Mouse (Mus musculus): ENCODE results near the gene Idnk. TPM values are rescaled to one million over a fixed set of nuclear protein-coding genes. Genes with fewer than 3 reads are reported as not detected.

Idnk gene
- polyA plus RNA-seq, 1 experiment: 11.7 TPM

DNA sequence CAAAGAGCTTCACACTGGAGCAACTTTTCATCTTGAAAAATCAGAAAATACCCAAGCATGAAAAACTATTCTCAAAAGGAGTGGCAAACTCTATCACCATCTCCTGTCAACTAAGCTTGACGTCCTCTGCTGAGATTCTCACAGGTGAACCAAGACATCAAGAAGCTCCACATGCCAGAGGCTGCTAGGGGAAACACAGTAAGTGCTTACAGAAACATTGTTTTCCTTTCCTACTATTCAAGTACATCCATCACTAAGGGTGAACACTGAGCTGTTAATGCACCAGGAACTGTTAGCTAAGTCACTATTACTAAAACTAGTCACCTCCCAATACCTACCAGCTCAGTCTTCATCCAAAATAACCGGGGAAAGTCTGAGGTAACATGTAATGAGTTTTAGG lies 32.5 kb upstream of the Idnk start:
- peaks cover 21% of the 10 kb centered on the region for H3K79me3 ChIP-seq (ENCODE audit: low read depth)
- no peak overlapping the region for H3K4me3 ChIP-seq (ENCODE audit: insufficient read depth, poor library complexity, severe bottlenecking)
- TF ChIP-seq CTCF (IDR thresholded peaks at IDR 0.05; ENCODE audit: control insufficient read depth, insufficient read depth, insufficient read length): no peak
- TF ChIP-seq MYOG (IDR thresholded peaks at IDR 0.05; ENCODE audit: control insufficient read depth, extremely low read depth, insufficient read length): no peak
- no peak for TF ChIP-seq MYOD1 (IDR thresholded peaks at IDR 0.05; ENCODE audit: control insufficient read depth, insufficient read length, low read depth)
- TF ChIP-seq MAX (IDR thresholded peaks at IDR 0.05): no peak
- no peak for TF ChIP-seq FOSL1 (IDR thresholded peaks at IDR 0.05; ENCODE audit: insufficient read depth, low read length, poor library complexity, severe bottlenecking)
- no peak for TF ChIP-seq CEBPB (IDR thresholded peaks at IDR 0.05; ENCODE audit: low read depth)
- TF ChIP-seq USF1 (IDR thresholded peaks at IDR 0.05; ENCODE audit: low read depth): no peak

DNA sequence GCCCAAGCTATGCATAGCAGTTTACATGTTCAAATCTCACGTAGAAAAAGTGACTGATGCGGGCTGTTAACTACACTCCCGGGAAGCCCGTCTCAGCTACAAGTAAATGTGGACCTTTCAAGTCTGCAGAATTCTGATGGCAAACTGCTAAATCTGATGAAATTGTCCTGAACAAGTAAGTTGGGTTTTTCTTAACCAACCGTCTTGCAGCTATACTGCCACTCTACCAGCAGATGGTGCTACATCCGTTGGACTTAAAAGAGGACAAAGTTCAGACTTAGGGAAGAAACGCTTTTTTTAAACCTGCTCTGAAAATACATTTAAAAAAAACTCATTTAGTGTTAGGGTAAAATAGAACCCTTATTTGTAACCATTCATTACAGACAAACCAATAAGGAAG lies 31.3 kb upstream of the Idnk start:
- Histone ChIP-seq H3K36me3 (ENCODE audit: control insufficient read depth, insufficient read depth) (peaks cover 15% of the 10 kb centered on the region), H3K4me3 (ENCODE audit: insufficient read depth, poor library complexity, severe bottlenecking) (peak overlapping the region; percentile 66), H3ac (ENCODE audit: control insufficient read depth, insufficient read length, low read depth) (no peak overlapping the region), H3K79me2 (ENCODE audit: control insufficient read depth, insufficient read depth) (peaks cover 30% of the 10 kb centered on the region), H3K79me3 (ENCODE audit: low read depth) (peaks cover 21% of the 10 kb centered on the region), H3K27me3 (ENCODE audit: control insufficient read depth, insufficient read depth, insufficient read length) (no peaks in the 10 kb centered on the region)
- TF ChIP-seq FOSL1 (IDR thresholded peaks at IDR 0.05; ENCODE audit: insufficient read depth, low read length, poor library complexity, severe bottlenecking) (no peak), USF1 (IDR thresholded peaks at IDR 0.05; ENCODE audit: low read depth) (no peak), MYOD1 (IDR thresholded peaks at IDR 0.05; ENCODE audit: control insufficient read depth, insufficient read length, low read depth) (no peak), MYOG (IDR thresholded peaks at IDR 0.05; ENCODE audit: control insufficient read depth, extremely low read depth, insufficient read length) (no peak), CEBPB (IDR thresholded peaks at IDR 0.05; ENCODE audit: low read depth) (no peak)

More for the DNA sequence above, 32.5 kb upstream of the Idnk start:
- H3ac ChIP-seq (ENCODE audit: control insufficient read depth, insufficient read length, low read depth): no peak overlapping the region
- no peaks in the 10 kb centered on the region for H3K27me3 ChIP-seq (ENCODE audit: control insufficient read depth, insufficient read depth, insufficient read length)
- peaks cover 15% of the 10 kb centered on the region for H3K36me3 ChIP-seq (ENCODE audit: control insufficient read depth, insufficient read depth)
- peaks cover 30% of the 10 kb centered on the region for H3K79me2 ChIP-seq (ENCODE audit: control insufficient read depth, insufficient read depth)

DNA sequence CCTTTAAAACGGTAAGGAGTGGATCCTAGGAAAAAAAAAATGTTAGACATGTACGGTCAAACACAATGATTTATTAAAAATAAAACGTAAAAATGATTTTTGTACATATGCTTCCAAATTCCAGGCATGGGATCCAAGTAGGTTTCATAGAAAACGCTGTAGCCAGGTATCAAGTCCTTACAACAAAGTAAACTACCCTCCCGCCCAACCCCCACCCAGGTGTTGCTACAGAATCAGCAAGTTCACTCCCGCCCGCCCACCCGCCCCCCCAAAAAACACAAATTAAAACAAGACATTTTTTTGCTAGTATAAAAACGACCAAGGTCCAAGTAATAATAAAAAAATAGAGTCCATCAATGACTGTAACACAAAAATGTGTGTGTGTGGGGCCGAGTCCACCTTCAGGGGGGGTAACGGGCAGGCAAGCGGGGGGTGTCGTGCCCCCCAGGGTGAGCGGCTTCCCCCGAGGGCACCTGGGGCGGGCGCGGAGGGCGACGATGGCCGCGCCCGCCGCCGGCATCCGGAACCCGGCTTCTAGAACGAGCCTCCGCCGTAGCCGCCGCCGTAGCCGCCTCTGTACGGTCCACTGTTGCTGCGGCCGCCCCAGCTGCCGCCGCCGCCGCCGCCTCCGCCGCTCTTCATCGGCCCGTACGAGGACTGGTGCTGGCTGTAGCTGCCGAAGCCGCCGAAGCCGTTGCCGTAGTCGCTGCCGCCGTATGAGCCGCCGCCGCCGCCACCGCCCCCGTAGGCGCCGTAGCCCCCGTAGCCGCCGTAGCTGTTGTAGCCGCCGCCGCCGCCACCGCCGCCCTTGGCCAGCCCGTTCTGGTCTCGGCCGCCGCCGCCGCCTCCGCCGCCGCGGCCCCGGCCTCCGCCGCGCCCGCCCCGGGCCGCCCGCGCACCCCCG lies 30.3 kb upstream of the Idnk start:
- Histone ChIP-seq H3K79me2 (ENCODE audit: control insufficient read depth, insufficient read depth) (peaks cover 30% of the 10 kb centered on the region), H3ac (ENCODE audit: control insufficient read depth, insufficient read length, low read depth) (peak overlapping the region; percentile 100), H3K27me3 (ENCODE audit: control insufficient read depth, insufficient read depth, insufficient read length) (no peaks in the 10 kb centered on the region), H3K36me3 (ENCODE audit: control insufficient read depth, insufficient read depth) (peaks cover 15% of the 10 kb centered on the region), H3K4me3 (ENCODE audit: insufficient read depth, poor library complexity, severe bottlenecking) (peak overlapping the region; percentile 66), H3K79me3 (ENCODE audit: low read depth) (peaks cover 21% of the 10 kb centered on the region)
- TF ChIP-seq CEBPB (IDR thresholded peaks at IDR 0.05; ENCODE audit: low read depth) (no peak), MAX (IDR thresholded peaks at IDR 0.05) (no peak), MYOD1 (IDR thresholded peaks at IDR 0.05; ENCODE audit: control insufficient read depth, insufficient read length, low read depth) (no peak), CTCF (IDR thresholded peaks at IDR 0.05; ENCODE audit: control insufficient read depth, insufficient read depth, insufficient read length) (no peak), FOSL1 (IDR thresholded peaks at IDR 0.05; ENCODE audit: insufficient read depth, low read length, poor library complexity, severe bottlenecking) (no peak), USF1 (IDR thresholded peaks at IDR 0.05; ENCODE audit: low read depth) (no peak)

DNA sequence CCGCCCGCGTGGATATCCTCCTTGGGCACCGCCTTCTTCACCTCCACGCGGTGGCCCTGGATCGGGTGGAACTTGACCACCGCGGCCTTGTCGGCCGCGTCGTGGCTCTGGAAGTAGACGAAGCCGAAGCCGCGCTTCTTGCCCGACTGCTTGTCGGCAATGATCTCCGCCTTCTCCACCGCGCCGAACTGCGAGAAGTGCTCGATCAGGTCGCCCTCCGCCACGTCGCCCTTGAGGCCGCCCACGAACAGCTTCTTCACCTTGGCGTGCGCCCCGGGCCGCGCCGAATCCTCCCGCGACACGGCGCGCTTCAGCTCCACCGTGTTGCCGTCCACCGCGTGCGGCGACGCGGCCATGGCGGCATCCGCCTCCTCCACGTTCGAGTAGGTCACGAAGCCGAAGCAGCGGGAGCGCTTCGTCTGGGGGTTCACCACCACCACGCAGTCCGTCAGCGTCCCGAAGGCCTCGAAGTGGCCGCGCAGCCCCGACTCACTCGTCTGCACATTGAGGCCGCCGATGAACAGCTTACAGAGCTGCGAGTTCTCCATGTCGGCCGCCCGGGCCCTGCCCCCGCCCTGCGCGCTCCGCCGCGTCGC lies 29.6 kb upstream of the Idnk start:
- H3K79me3 ChIP-seq (ENCODE audit: low read depth): peaks cover 21% of the 10 kb centered on the region
- no peak for TF ChIP-seq USF1 (IDR thresholded peaks at IDR 0.05; ENCODE audit: low read depth)
- no peak for TF ChIP-seq CEBPB (IDR thresholded peaks at IDR 0.05; ENCODE audit: low read depth)
- no peak for TF ChIP-seq MYOG (IDR thresholded peaks at IDR 0.05; ENCODE audit: control insufficient read depth, extremely low read depth, insufficient read length)
- peak; percentile 71 for TF ChIP-seq MAX (IDR thresholded peaks at IDR 0.05)
- H3ac ChIP-seq (ENCODE audit: control insufficient read depth, insufficient read length, low read depth): peak overlapping the region; percentile 100
- peaks cover 15% of the 10 kb centered on the region for H3K36me3 ChIP-seq (ENCODE audit: control insufficient read depth, insufficient read depth)
- peak overlapping the region; percentile 66 for H3K4me3 ChIP-seq (ENCODE audit: insufficient read depth, poor library complexity, severe bottlenecking)
- H3K79me2 ChIP-seq (ENCODE audit: control insufficient read depth, insufficient read depth): peaks cover 30% of the 10 kb centered on the region
- H3K27me3 ChIP-seq (ENCODE audit: control insufficient read depth, insufficient read depth, insufficient read length): no peaks in the 10 kb centered on the region

DNA sequence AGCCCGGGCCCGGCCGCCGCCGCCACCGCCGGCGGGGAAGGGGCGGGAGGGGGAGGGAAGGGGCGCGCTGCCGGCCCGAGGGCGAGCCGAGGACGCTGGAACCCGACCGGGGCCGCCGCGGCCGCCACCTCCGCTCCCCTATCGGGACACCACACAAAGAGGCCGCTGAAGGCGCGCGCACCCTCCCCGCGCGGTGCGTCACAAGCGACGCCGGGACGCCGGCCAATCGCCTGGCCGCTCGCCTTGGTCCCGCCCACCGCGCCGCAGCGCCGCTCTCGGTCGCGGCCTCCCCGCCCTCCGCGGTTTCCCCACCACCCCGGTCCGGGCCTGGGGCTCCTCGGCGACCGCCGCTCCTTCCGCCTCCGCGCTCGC lies 29.1 kb upstream of the Idnk start, which contains the start of gene Hnrnpa0:
Gene Hnrnpa0, minus strand, starts transcription at position 161 of the 372 bp plus-strand sequence.
- peaks cover 30% of the 10 kb centered on the region for H3K79me2 ChIP-seq (ENCODE audit: control insufficient read depth, insufficient read depth)
- H3K4me3 ChIP-seq (ENCODE audit: insufficient read depth, poor library complexity, severe bottlenecking): peak within 1 kb of the TSS; percentile 66
- TF ChIP-seq MAX (IDR thresholded peaks at IDR 0.05): no peak
- no peak for TF ChIP-seq FOSL1 (IDR thresholded peaks at IDR 0.05; ENCODE audit: insufficient read depth, low read length, poor library complexity, severe bottlenecking)
- TF ChIP-seq MYOD1 (IDR thresholded peaks at IDR 0.05; ENCODE audit: control insufficient read depth, insufficient read length, low read depth): no peak
- TF ChIP-seq MYOG (IDR thresholded peaks at IDR 0.05; ENCODE audit: control insufficient read depth, extremely low read depth, insufficient read length): no peak
- no peak for TF ChIP-seq USF1 (IDR thresholded peaks at IDR 0.05; ENCODE audit: low read depth)
- TF ChIP-seq CEBPB (IDR thresholded peaks at IDR 0.05; ENCODE audit: low read depth): no peak
- no peak for TF ChIP-seq CTCF (IDR thresholded peaks at IDR 0.05; ENCODE audit: control insufficient read depth, insufficient read depth, insufficient read length)
- H3ac ChIP-seq (ENCODE audit: control insufficient read depth, insufficient read length, low read depth): peak within 1 kb of the TSS; percentile 100
- no peaks in the 10 kb centered on the region for H3K27me3 ChIP-seq (ENCODE audit: control insufficient read depth, insufficient read depth, insufficient read length)
- peaks cover 21% of the 10 kb centered on the region for H3K79me3 ChIP-seq (ENCODE audit: low read depth)
- H3K36me3 ChIP-seq (ENCODE audit: control insufficient read depth, insufficient read depth): peaks cover 15% of the 10 kb centered on the region

All from C2C12 (cell line).